Mouse (Mus musculus) granulocyte monocyte progenitor cell, adult 5-6 weeks (primary cell): ENCODE results near the gene Smg1. TPM values are rescaled to one million over a fixed set of nuclear protein-coding genes. Genes with fewer than 3 reads are reported as not detected.

Experiments
- ATAC-seq: replicated peaks from 2 replicates; pipeline ENCODE4 v1.8.0; 2016; ENCODE audit warnings: mild to moderate bottlenecking, moderate TSS enrichment, inconsistent platforms; ENCODE audit not compliant: poor library complexity, severe bottlenecking
- total RNA-seq, 2 experiments: library from RNA; stranded (forward) in 1 of 2; stranded (reverse) in 1 of 2; fragments of 200-712, 200-1000 nt in 1 of 2; fragments of >200 nt in 1 of 2; fragmentation: Nextera tagmentation in 1 of 2; gene quantifications; 2 replicates each; pipeline ENCODE4 v1.2.3; 2014 to 2017

The Smg1 gene
- total RNA-seq, 2 experiments from 2014 or later, result 37.3 to 70.6 TPM

- ATAC-seq, result no peak
These were observed 128.0 kb downstream of the Smg1 start for GRCm38 (mm10) chr7:118115533-118115876.

- no peak for ATAC-seq
These were observed 129.8 kb downstream of the Smg1 start for GRCm38 (mm10) chr7:118113541-118114297.

- ATAC-seq, result no peak
These were observed 132.3 kb downstream of the Smg1 start for GRCm38 (mm10) chr7:118111128-118111527.

- no peak for ATAC-seq
These were observed 135.8 kb downstream of the Smg1 start for GRCm38 (mm10) chr7:118107671-118108070.

- peak; percentile 36 for ATAC-seq
These were observed 138.9 kb downstream of the Smg1 start for GRCm38 (mm10) chr7:118104458-118105052.

GRCm38 (mm10) chr7:118103462-118104379, 139.7 kb downstream of the Smg1 start:
- no peak for ATAC-seq

GRCm38 (mm10) chr7:118102678-118103461, 140.6 kb downstream of the Smg1 start:
- ATAC-seq, result 0 out of 2 replicates have a peak, but pooled peaks have one; percentile 10

GRCm38 (mm10) chr7:118102231-118102630, 141.2 kb downstream of the Smg1 start:
- peak; percentile 66 for ATAC-seq

GRCm38 (mm10) chr7:118097615-118098014, 145.9 kb downstream of the Smg1 start:
- ATAC-seq, result no peak

Other genes starting within 250 kb of the Smg1 start
- 3,328 and 3,545 TPM in 2 replicates for gene Rps15a, start 127.5 kb downstream of the Smg1 start, total RNA-seq (2014; fragmentation: Nextera tagmentation)
- gene Rps15a, start 127.5 kb downstream of the Smg1 start, total RNA-seq (2017), result 1,146 and 1,501 TPM in 2 replicates
- gene Arl6ip1, start 114.0 kb downstream of the Smg1 start, total RNA-seq (2014; fragmentation: Nextera tagmentation), result 105 and 124 TPM in 2 replicates
- 185 and 248 TPM in 2 replicates for gene Arl6ip1, start 114.0 kb downstream of the Smg1 start, total RNA-seq (2017)
- not detected in 2 replicates for gene Syt17, start 204.6 kb upstream of the Smg1 start, total RNA-seq (2014; fragmentation: Nextera tagmentation)
- not detected in 2 replicates for gene Syt17, start 204.6 kb upstream of the Smg1 start, total RNA-seq (2017)
- gene Itpripl2, start 248.3 kb upstream of the Smg1 start, total RNA-seq (2014; fragmentation: Nextera tagmentation), result 9.0 and 11.3 TPM in 2 replicates
- 18.3 and 21.2 TPM in 2 replicates for gene Itpripl2, start 248.3 kb upstream of the Smg1 start, total RNA-seq (2017)